Mouse (Mus musculus): ENCODE results near the gene Med28. TPM values are rescaled to one million over a fixed set of nuclear protein-coding genes. Genes with fewer than 3 reads are reported as not detected.

Med28 gene
- polyA plus RNA-seq, 1 experiment from 2014 or later = 243 TPM

DNA sequence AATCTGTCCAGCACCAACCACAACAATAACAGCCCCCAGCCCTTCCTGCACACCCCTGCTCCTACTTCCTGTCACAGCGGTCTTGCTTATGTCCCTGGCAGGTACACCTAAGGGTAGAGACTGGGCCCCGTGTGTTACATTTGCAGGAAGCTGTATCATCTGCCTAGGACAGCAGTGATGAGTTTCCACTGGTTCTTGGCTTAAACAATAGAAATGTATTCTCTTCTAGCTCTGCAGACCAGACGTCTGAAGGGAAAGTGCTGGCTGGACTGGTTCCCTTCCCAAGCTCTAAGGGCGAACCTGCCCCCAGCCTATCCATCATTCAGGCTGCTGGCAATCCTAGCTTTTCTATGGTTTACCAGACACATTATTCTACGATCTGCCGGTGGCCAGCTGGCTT lies 44.0 kb downstream of the Med28 start:
- no peaks in the 10 kb centered on the region for H3K9me3 ChIP-seq (ENCODE audit: low read depth, low read length)
- no peak for TF ChIP-seq CTCF (IDR thresholded peaks at IDR 0.05; ENCODE audit: low read depth)
- no peak overlapping the region for H3K27ac ChIP-seq (ENCODE audit: low read depth)
- H3K9ac ChIP-seq = no peak overlapping the region
- no peaks in the 10 kb centered on the region for H3K4me1 ChIP-seq (ENCODE audit: insufficient read depth)
- 31% methylated on average over 6 of the region's 6 CpGs for WGBS
- DNase-seq (peak; percentile 33), ATAC-seq (ENCODE audit: insufficient read depth) (no peak)
- H3K4me3 ChIP-seq (ENCODE audit: low read depth, low read length) = no peak overlapping the region
- H3K36me3 ChIP-seq (ENCODE audit: insufficient read depth) = no peaks in the 10 kb centered on the region
- no peak overlapping the region for H3K4me2 ChIP-seq
- H3K27me3 ChIP-seq (ENCODE audit: insufficient read depth, low read length) = no peaks in the 10 kb centered on the region

- DNase-seq (no peak), ATAC-seq (ENCODE audit: insufficient read depth) (no peak)
- Histone ChIP-seq H3K27me3 (ENCODE audit: insufficient read depth, low read length) (no peaks in the 10 kb centered on the region), H3K9ac (no peak overlapping the region), H3K4me1 (ENCODE audit: insufficient read depth) (no peaks in the 10 kb centered on the region), H3K4me3 (ENCODE audit: low read depth, low read length) (no peak overlapping the region), H3K36me3 (ENCODE audit: insufficient read depth) (no peaks in the 10 kb centered on the region), H3K9me3 (ENCODE audit: low read depth, low read length) (no peaks in the 10 kb centered on the region), H3K27ac (ENCODE audit: low read depth) (no peak overlapping the region), H3K4me2 (no peak overlapping the region)
- no peak for TF ChIP-seq CTCF (IDR thresholded peaks at IDR 0.05; ENCODE audit: low read depth)
- 87% methylated on average over 1 of the region's 1 CpGs for WGBS
Measured at GRCm38 (mm10) chr5:45565829-45566228, 45.8 kb downstream of the Med28 start.

GRCm38 (mm10) chr5:45572816-45573215 lies 52.8 kb downstream of the Med28 start:
- H3K9me3 ChIP-seq (ENCODE audit: low read depth, low read length) = no peaks in the 10 kb centered on the region
- H3K4me2 ChIP-seq = no peak overlapping the region
- no peak for ATAC-seq (ENCODE audit: insufficient read depth)
- H3K27me3 ChIP-seq (ENCODE audit: insufficient read depth, low read length) = no peaks in the 10 kb centered on the region
- H3K36me3 ChIP-seq (ENCODE audit: insufficient read depth) = no peaks in the 10 kb centered on the region
- WGBS = 58% methylated on average over 5 of the region's 5 CpGs
- no peak for TF ChIP-seq CTCF (IDR thresholded peaks at IDR 0.05; ENCODE audit: low read depth)
- H3K9ac ChIP-seq = no peak overlapping the region
- no peak overlapping the region for H3K4me3 ChIP-seq (ENCODE audit: low read depth, low read length)
- H3K4me1 ChIP-seq (ENCODE audit: insufficient read depth) = no peaks in the 10 kb centered on the region
- no peak overlapping the region for H3K27ac ChIP-seq (ENCODE audit: low read depth)
- DNase-seq = peak; percentile 7

DNA sequence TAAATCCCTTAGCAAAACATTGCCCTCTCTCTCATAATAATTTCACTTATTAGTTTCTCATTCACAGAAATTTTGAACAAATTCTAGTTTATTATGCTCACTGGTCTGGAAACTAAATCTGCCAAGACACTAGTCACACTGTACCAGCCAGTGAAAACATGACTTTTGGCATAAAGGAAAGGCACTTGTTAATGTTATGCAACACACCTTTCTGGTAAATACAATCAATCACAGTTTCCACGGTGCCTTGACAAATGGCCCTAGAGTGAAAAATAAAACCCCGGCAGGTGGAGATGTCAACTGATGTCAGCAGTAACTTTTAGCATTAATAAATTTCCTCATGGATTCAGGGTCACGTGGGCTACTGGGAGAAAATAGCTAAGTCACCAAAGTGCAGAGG lies 56.7 kb downstream of the Med28 start:
- Histone ChIP-seq H3K27ac (ENCODE audit: low read depth) (no peak overlapping the region), H3K4me1 (ENCODE audit: insufficient read depth) (no peaks in the 10 kb centered on the region), H3K9me3 (ENCODE audit: low read depth, low read length) (no peaks in the 10 kb centered on the region), H3K4me3 (ENCODE audit: low read depth, low read length) (no peak overlapping the region), H3K36me3 (ENCODE audit: insufficient read depth) (no peaks in the 10 kb centered on the region), H3K9ac (no peak overlapping the region), H3K27me3 (ENCODE audit: insufficient read depth, low read length) (no peaks in the 10 kb centered on the region), H3K4me2 (no peak overlapping the region)
- ATAC-seq (ENCODE audit: insufficient read depth) (no peak), DNase-seq (no peak)
- TF ChIP-seq CTCF (IDR thresholded peaks at IDR 0.05; ENCODE audit: low read depth) = no peak
- 40% methylated on average over 3 of the region's 3 CpGs for WGBS

DNA sequence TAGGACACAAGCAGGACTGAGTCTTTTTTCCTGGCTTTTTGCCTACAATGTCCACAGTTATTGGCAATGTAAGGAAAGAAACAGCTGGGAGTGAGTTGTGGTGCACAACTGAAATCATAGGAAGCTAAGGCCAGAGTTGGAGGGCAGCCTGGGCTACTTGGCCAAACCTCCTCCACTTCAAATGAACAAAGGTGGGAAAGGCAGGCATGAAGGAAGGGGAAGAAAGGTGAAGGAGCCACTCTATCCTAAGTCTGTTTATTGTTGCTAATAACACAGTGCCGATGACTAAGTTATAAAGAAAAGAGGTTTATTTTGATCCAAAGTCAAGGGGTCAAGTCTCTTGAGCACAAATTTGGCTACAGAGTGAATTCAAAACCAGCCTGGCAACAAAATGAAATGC lies 57.3 kb downstream of the Med28 start:
- H3K27ac ChIP-seq (ENCODE audit: low read depth) = no peak overlapping the region
- DNase-seq (peak; percentile 20), ATAC-seq (ENCODE audit: insufficient read depth) (no peak)
- no peak overlapping the region for H3K9ac ChIP-seq
- H3K36me3 ChIP-seq (ENCODE audit: insufficient read depth) = no peaks in the 10 kb centered on the region
- 53% methylated on average over 1 of the region's 1 CpGs for WGBS
- no peaks in the 10 kb centered on the region for H3K9me3 ChIP-seq (ENCODE audit: low read depth, low read length)
- H3K4me3 ChIP-seq (ENCODE audit: low read depth, low read length) = no peak overlapping the region
- H3K4me1 ChIP-seq (ENCODE audit: insufficient read depth) = no peaks in the 10 kb centered on the region
- no peak for TF ChIP-seq CTCF (IDR thresholded peaks at IDR 0.05; ENCODE audit: low read depth)
- H3K27me3 ChIP-seq (ENCODE audit: insufficient read depth, low read length) = no peaks in the 10 kb centered on the region
- H3K4me2 ChIP-seq = no peak overlapping the region

Other genes starting within 250 kb of the Med28 start
- gene Qdpr, start 70.0 kb upstream of the Med28 start, polyA plus RNA-seq (2014; fragmentation: Nextera tagmentation; extraction: Ambion mirVana) = 117 and 122 TPM in 2 replicates
- not detected in 2 replicates for gene Clrn2, start 66.5 kb upstream of the Med28 start, polyA plus RNA-seq (2014; fragmentation: Nextera tagmentation; extraction: Ambion mirVana)
- 116 and 119 TPM in 2 replicates for gene Lap3, start 26.9 kb upstream of the Med28 start, polyA plus RNA-seq (2014; fragmentation: Nextera tagmentation; extraction: Ambion mirVana)
- gene Fam184b, start 119.4 kb downstream of the Med28 start, polyA plus RNA-seq (2014; fragmentation: Nextera tagmentation; extraction: Ambion mirVana) = 0.15 and 0.28 TPM in 2 replicates
- 83.0 and 86.6 TPM in 2 replicates for gene Ncapg, start 149.7 kb downstream of the Med28 start, polyA plus RNA-seq (2014; fragmentation: Nextera tagmentation; extraction: Ambion mirVana)